Mouse (Mus musculus) bone marrow, adult 2 months (tissue): Measurements from ENCODE around the gene Emsy. TPM values are rescaled to one million over a fixed set of nuclear protein-coding genes. Genes with fewer than 3 reads are reported as not detected.

Experiments used
- H3K27ac ChIP-seq: fragments of 200-500 bp; 2 replicates; pipeline ENCODE4 v1.5.1; 2012; ENCODE audit warnings: low read depth, mild to moderate bottlenecking, control low read depth, inconsistent platforms, low read length; ENCODE audit not compliant: control insufficient read depth, poor library complexity, insufficient read depth
- H3K4me1 ChIP-seq: fragments of 200-500 bp; 2 replicates; pipeline ENCODE4 v1.6.1; 2011; ENCODE audit warnings: low read length; ENCODE audit not compliant: control insufficient read depth, insufficient read depth
- H3K4me3 ChIP-seq: fragments of 200-500 bp; replicated peaks from 2 replicates; pipeline ENCODE3; 2011; ENCODE audit warnings: mild to moderate bottlenecking, low read depth, low read length, control low read depth; ENCODE audit not compliant: control insufficient read depth
- CTCF ChIP-seq: fragments of 200-500 bp; IDR thresholded peaks from 2 replicates; pipeline ENCODE4 v1.5.1; 2011; ENCODE audit warnings: low read length, control low read depth; ENCODE audit not compliant: control insufficient read depth, insufficient read depth
- POLR2A ChIP-seq: fragments of 200-500 bp; IDR thresholded peaks from 2 replicates; pipeline ENCODE4 v1.6.1; 2011; ENCODE audit warnings: low read depth, mild to moderate bottlenecking, control low read depth, low read length, borderline replicate concordance; ENCODE audit not compliant: control insufficient read depth
- WGBS: fragments of 180-500 bp; shearing (Covaris S2); methylation state at CpG from one replicate; pipeline ENCODE4 v1.1.7; 2018; 5-methylcytosine and 5-hydroxymethylcytosine counted together
- polyA plus RNA-seq: library from polyadenylated mRNA; stranded (reverse); fragments of >200 nt; gene quantifications from 2 replicates; pipeline ENCODE4 v1.2.4, GENCODE M21; 2011; ENCODE audit warnings: low replicate concordance; ENCODE audit not compliant: missing spikeins, insufficient read depth, insufficient read length

The Emsy gene
- polyA plus RNA-seq: 15.0 and 17.0 TPM in 2 replicates

GRCm38 (mm10) chr7:98656531-98657221 lies at the start of gene Emsy:
Gene Emsy, minus strand, starts transcription at chr7:98656783.
- Histone ChIP-seq H3K4me3 (peak within 1 kb of the TSS; percentile 79), H3K27ac (peak within 1 kb of the TSS; percentile 73), H3K4me1 (no peaks in the 10 kb centered on the region)
- under 1% methylated on average over 42 of the region's 42 CpGs for WGBS
- TF ChIP-seq CTCF (no peak), POLR2A (peak; percentile 45; the same call in 1 of the 2 replicates)

- 26% methylated on average over 5 of the region's 5 CpGs for WGBS
- H3K27ac ChIP-seq: no peak overlapping the region
- H3K4me1 ChIP-seq: no peaks in the 10 kb centered on the region; the same call in 1 of the 2 replicates
- no peak for TF ChIP-seq POLR2A
- no peak for TF ChIP-seq CTCF
- no peak overlapping the region for H3K4me3 ChIP-seq
These were observed 47.7 kb upstream of the Emsy start for GRCm38 (mm10) chr7:98704276-98704675.

- Histone ChIP-seq H3K4me3 (peak overlapping the region; percentile 82), H3K4me1 (no peaks in the 10 kb centered on the region; the same call in 1 of the 2 replicates), H3K27ac (peak overlapping the region; percentile 67)
- WGBS: 0% methylated on average over 38 of the region's 38 CpGs
- no peak for TF ChIP-seq POLR2A
- no peak for TF ChIP-seq CTCF
These were observed 46.8 kb upstream of the Emsy start for GRCm38 (mm10) chr7:98703365-98703881.

GRCm38 (mm10) chr7:98702283-98703240 lies 46.0 kb upstream of the Emsy start, which contains the start of gene Thap12:
Gene Thap12, plus strand, starts transcription at chr7:98703103.
- peak; percentile 35; the same call in 1 of the 2 replicates for TF ChIP-seq CTCF
- peak; percentile 81; the same call in 1 of the 2 replicates for TF ChIP-seq POLR2A
- WGBS: 2% methylated on average over 59 of the region's 65 CpGs
- peak within 1 kb of the TSS; percentile 88 for H3K27ac ChIP-seq
- no peaks in the 10 kb centered on the region; the same call in 1 of the 2 replicates for H3K4me1 ChIP-seq
- peak within 1 kb of the TSS; percentile 97 for H3K4me3 ChIP-seq

- Histone ChIP-seq H3K27ac (no peak overlapping the region), H3K4me1 (no peaks in the 10 kb centered on the region; the same call in 1 of the 2 replicates), H3K4me3 (peak overlapping the region; percentile 43)
- TF ChIP-seq CTCF: no peak
- TF ChIP-seq POLR2A: no peak
- WGBS: 3% methylated on average over 7 of the region's 7 CpGs
These were observed 45.2 kb upstream of the Emsy start for GRCm38 (mm10) chr7:98701771-98702170.

GRCm38 (mm10) chr7:98698590-98698989 lies 42.0 kb upstream of the Emsy start:
- H3K4me3 ChIP-seq: no peak overlapping the region
- no peak overlapping the region for H3K27ac ChIP-seq
- no peaks in the 10 kb centered on the region; the same call in 1 of the 2 replicates for H3K4me1 ChIP-seq
- WGBS: 63% methylated on average over 4 of the region's 4 CpGs
- TF ChIP-seq POLR2A (no peak), CTCF (no peak)

- WGBS: 87% methylated on average over 5 of the region's 5 CpGs
- Histone ChIP-seq H3K4me1 (no peaks in the 10 kb centered on the region; the same call in 1 of the 2 replicates), H3K4me3 (no peak overlapping the region), H3K27ac (no peak overlapping the region)
- TF ChIP-seq CTCF (no peak), POLR2A (no peak)
These were observed 41.5 kb upstream of the Emsy start for GRCm38 (mm10) chr7:98698041-98698440.

GRCm38 (mm10) chr7:98697496-98697895 lies 40.9 kb upstream of the Emsy start:
- WGBS: 33% methylated on average over 2 of the region's 2 CpGs
- no peaks in the 10 kb centered on the region; the same call in 1 of the 2 replicates for H3K4me1 ChIP-seq
- no peak overlapping the region for H3K27ac ChIP-seq
- H3K4me3 ChIP-seq: no peak overlapping the region
- TF ChIP-seq CTCF (0 out of 2 replicates have a peak, but pooled peaks have one; percentile 3), POLR2A (no peak)
